Mouse (Mus musculus) ES-E14 (cell line): ENCODE measurements around the gene Sphk1.

ENCODE experiments used
- HCFC1 ChIP-seq: IDR thresholded peaks from 2 replicates; pipeline ENCODE4 v1.6.1; 2012; ENCODE audit warnings: low read length, inconsistent platforms, borderline replicate concordance; ENCODE audit not compliant: insufficient read depth
- ZC3H11A ChIP-seq: IDR thresholded peaks from 2 replicates; pipeline ENCODE4 v1.6.1; 2012; ENCODE audit warnings: low read depth, mild to moderate bottlenecking, inconsistent platforms, low read length, borderline replicate concordance

- no peak for TF ChIP-seq HCFC1
- no peak for TF ChIP-seq ZC3H11A
These were observed 12.4 kb downstream of the Sphk1 start for GRCm38 (mm10) chr11:116543110-116543509.
